In the genomic region with DNA sequence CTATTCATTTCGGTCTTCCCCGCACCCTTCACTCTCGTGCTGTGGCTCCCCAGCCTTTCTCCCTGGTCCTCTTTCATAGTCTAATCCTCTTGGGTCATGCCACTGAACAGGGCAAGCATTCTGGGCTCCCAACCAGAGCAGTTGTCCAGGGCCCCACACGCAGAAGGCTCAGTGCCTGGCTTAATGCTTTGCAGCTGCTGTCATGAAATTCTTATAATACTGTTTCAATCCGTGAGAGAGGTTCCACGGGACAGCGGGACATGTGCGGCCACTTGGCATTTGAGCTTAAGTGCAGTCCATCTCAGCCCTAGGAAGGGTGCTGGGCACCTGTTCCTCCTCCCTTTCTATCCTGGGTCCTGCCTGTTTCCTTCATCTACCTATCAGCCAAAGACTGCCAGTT, we compare ENCODE assay signal across 30 mouse cellular contexts. TPM values are rescaled to one million over a fixed set of nuclear protein-coding genes. Genes with fewer than 3 reads are reported as not detected.
DNase-seq lines count a peak whose midpoint lies in the region; ATAC-seq lines count a peak whose summit lies in the region.
"Had no signal": no experiment of that assay in that cellular context is flagged by ENCODE, and none has a peak within 500 bp of the region (broad histone marks: within the 10 kb centered on the region; RNA-seq: fewer than 3 reads in every experiment).

No protein-coding gene starts in this region.

- H3K4me1 ChIP-seq in limb, embryonic 12.5 days (replicated peaks): no peaks in the 10 kb centered on the region
- no peaks in the 10 kb centered on the region for H3K4me1 ChIP-seq in limb, embryonic 10.5 days
- H3K4me1 ChIP-seq in limb, embryonic 15.5 days: no peaks in the 10 kb centered on the region; the same call in 1 of the 2 replicates
- H3K4me1 ChIP-seq: hindbrain, embryonic 13.5 days; kidney, embryonic 15.5 days; liver, embryonic 12.5 days; midbrain, embryonic 13.5 days; stomach, embryonic 15.5 days had no signal

- no peak overlapping the region for H3K4me3 ChIP-seq in limb, embryonic 12.5 days (replicated peaks)
- no peak overlapping the region for H3K4me3 ChIP-seq in limb, embryonic 10.5 days
- H3K4me3 ChIP-seq in limb, embryonic 15.5 days: no peak overlapping the region
- H3K4me3 ChIP-seq: hindbrain, embryonic 13.5 days; kidney, embryonic 15.5 days; layer of hippocampus, adult 2 months; left cerebral cortex, adult 2 months; liver, embryonic 12.5 days; midbrain, embryonic 13.5 days; stomach, embryonic 15.5 days had no signal

- H3K27me3 ChIP-seq in limb, embryonic 12.5 days: no peaks in the 10 kb centered on the region
- H3K27me3 ChIP-seq in limb, embryonic 10.5 days (ENCODE audit: low read depth, poor library complexity, severe bottlenecking): no peaks in the 10 kb centered on the region
- H3K27me3 ChIP-seq in limb, embryonic 15.5 days: no peaks in the 10 kb centered on the region
- H3K27me3 ChIP-seq: hindbrain, embryonic 13.5 days; kidney, embryonic 15.5 days; midbrain, embryonic 13.5 days; stomach, embryonic 15.5 days had no signal

- no peak overlapping the region for H3K27ac ChIP-seq in limb, embryonic 12.5 days
- H3K27ac ChIP-seq in limb, embryonic 10.5 days: no peak overlapping the region
- no peak overlapping the region for H3K27ac ChIP-seq in limb, embryonic 15.5 days
- H3K27ac ChIP-seq: hindbrain, embryonic 13.5 days; kidney, embryonic 15.5 days; layer of hippocampus, adult 2 months; left cerebral cortex, adult 2 months; liver, embryonic 12.5 days; midbrain, embryonic 13.5 days; stomach, embryonic 15.5 days had no signal

- WGBS in limb, embryonic 12.5 days: 73% methylated on average over 8 of the region's 8 CpGs
- WGBS in limb, embryonic 10.5 days: 92% methylated on average over 8 of the region's 8 CpGs
- WGBS in limb, embryonic 15.5 days: 73% methylated on average over 8 of the region's 8 CpGs

- no peak overlapping the region for H3K4me2 ChIP-seq in limb, embryonic 12.5 days
- H3K4me2 ChIP-seq in limb, embryonic 15.5 days: no peak overlapping the region
- H3K4me2 ChIP-seq: heart, embryonic 11.5 days; hindbrain, embryonic 13.5 days; kidney, embryonic 15.5 days; liver, embryonic 12.5 days; midbrain, embryonic 13.5 days; stomach, embryonic 15.5 days had no signal

- no peak overlapping the region for H3K9ac ChIP-seq in limb, embryonic 12.5 days (replicated peaks)
- no peak overlapping the region for H3K9ac ChIP-seq in limb, embryonic 15.5 days
- H3K9ac ChIP-seq: hindbrain, embryonic 13.5 days; kidney, embryonic 15.5 days; liver, embryonic 12.5 days; midbrain, embryonic 13.5 days; stomach, embryonic 15.5 days had no signal

- DNase-seq in limb, embryonic 10.5 days (ENCODE audit: low spot score): no peak
- peak; percentile 58 for DNase-seq in gastrocnemius, adult 18-20 months (ENCODE audit: low spot score)
- DNase-seq in gastrocnemius, postnatal 10 days: peak; percentile 45
- DNase-seq in cerebellum, adult 11 months: no peak
- DNase-seq in urinary bladder, postnatal 10 days (ENCODE audit: low spot score): no peak
- DNase-seq: adrenal gland, adult 2 months; B cell, adult 2 months; cerebellum, adult 8-10 months; cerebellum, postnatal 25 days; heart, postnatal 36 days; kidney, adult 18-20 months; kidney, postnatal 25 days; lung, adult 18-20 months; right cerebral cortex, postnatal 14 days; thymus, adult 18-20 months; thymus, postnatal 25 days had no signal

- peak; percentile 52; the same call in 1 of the 2 replicates for ATAC-seq in limb, embryonic 12.5 days (ENCODE audit: insufficient number of reproducible peaks, insufficient read depth, low FRiP score, low TSS enrichment, low read depth)
- peak; percentile 79 for ATAC-seq in limb, embryonic 15.5 days (ENCODE audit: insufficient number of reproducible peaks, low FRiP score, low TSS enrichment, low read depth)
- no peak for ATAC-seq in megakaryocyte progenitor cell, adult 5-6 weeks (replicated peaks; ENCODE audit: poor library complexity)
- ATAC-seq: activated CD4-positive, CD25-positive, alpha-beta regulatory T cell, adult 4 months; forebrain, embryonic 16.5 days; liver, embryonic 12.5 days; lung, postnatal 0 days; midbrain, embryonic 13.5 days had no signal

- no peaks in the 10 kb centered on the region for H3K9me3 ChIP-seq in limb, embryonic 12.5 days
- no peaks in the 10 kb centered on the region for H3K9me3 ChIP-seq in limb, embryonic 10.5 days (replicated peaks)
- no peaks in the 10 kb centered on the region for H3K9me3 ChIP-seq in limb, embryonic 15.5 days
- H3K9me3 ChIP-seq: hindbrain, embryonic 13.5 days; kidney, embryonic 15.5 days; liver, embryonic 12.5 days; midbrain, embryonic 13.5 days; stomach, embryonic 15.5 days had no signal

- H3K36me3 ChIP-seq in limb, embryonic 12.5 days: no peaks in the 10 kb centered on the region
- no peaks in the 10 kb centered on the region for H3K36me3 ChIP-seq in limb, embryonic 10.5 days
- H3K36me3 ChIP-seq in limb, embryonic 15.5 days: no peaks in the 10 kb centered on the region
- H3K36me3 ChIP-seq: hindbrain, embryonic 13.5 days; kidney, embryonic 15.5 days; liver, embryonic 12.5 days; midbrain, embryonic 13.5 days; stomach, embryonic 15.5 days had no signal

RNA-seq across cellular contexts. Expression of a gene that starts 21.2 kb away (rescaled TPM):
- 16.8 and 19.1 TPM in 2 replicates for polyA plus RNA-seq in limb, embryonic 12.5 days (2016; fragmentation: Nextera tagmentation; extraction: Ambion mirVana)
- 11.5 and 14.1 TPM in 2 replicates for polyA plus RNA-seq in limb, embryonic 10.5 days (2016; fragmentation: Nextera tagmentation; extraction: Ambion mirVana)
- 10 to 100 TPM; 43.7 to 52.6 TPM for total RNA-seq in gastrocnemius, adult 18-20 months (2021)
- total RNA-seq in gastrocnemius, postnatal 10 days (2021): 10 to 100 TPM; 50.8 to 58.0 TPM
- 16.0 and 22.6 TPM in 2 replicates for polyA plus RNA-seq in limb, embryonic 15.5 days (2015; fragmentation: Nextera tagmentation; extraction: Ambion mirVana)
- 19.6 and 20.6 TPM in 2 replicates for total RNA-seq in megakaryocyte progenitor cell, adult 5-6 weeks (2015)
- total RNA-seq in megakaryocyte progenitor cell, adult 5-6 weeks (2017): 20.2 and 21.7 TPM in 2 replicates

Comparison
In these comparisons a context has a peak if more than half of its experiments do, and no peak if none do; other contexts are left out.
1. DNase-seq: peak in gastrocnemius, adult 18-20 months (single experiment) and gastrocnemius, postnatal 10 days (single experiment); none in limb, embryonic 10.5 days (single experiment), cerebellum, adult 11 months (single experiment) and urinary bladder, postnatal 10 days (single experiment).